Mouse (Mus musculus): ENCODE measurements around the gene Etv6. TPM values are rescaled to one million over a fixed set of nuclear protein-coding genes. Genes with fewer than 3 reads are reported as not detected.

The Etv6 gene
- polyA plus RNA-seq, 1 experiment: 13.5 TPM

DNA sequence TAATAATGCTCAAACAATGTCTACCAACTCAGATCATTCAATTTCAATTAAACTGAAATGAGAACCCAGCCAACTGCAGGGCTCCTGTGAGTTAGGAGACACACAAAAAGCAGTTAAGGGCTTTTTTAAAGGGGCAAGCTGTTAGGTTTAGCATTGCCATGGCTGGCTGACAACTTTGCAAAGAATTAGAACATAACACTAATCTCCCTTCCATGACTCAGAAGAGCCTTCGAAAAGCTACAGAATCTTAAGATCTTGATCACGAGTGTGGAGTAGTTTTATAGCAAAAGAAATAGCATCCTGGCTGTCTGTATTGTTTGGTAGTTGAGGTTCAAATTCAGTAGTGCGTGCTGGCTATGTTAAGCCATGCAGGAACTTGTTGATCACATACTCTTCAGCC, 182.9 kb downstream of the Etv6 start:
- peak; percentile 57 for DNase-seq (ENCODE audit: low read depth)
- TF ChIP-seq CTCF (IDR thresholded peaks at IDR 0.05; ENCODE audit: borderline replicate concordance, extremely low read depth, insufficient read depth, insufficient read length) (no peak), POLR2A (IDR thresholded peaks at IDR 0.05; ENCODE audit: borderline replicate concordance, extremely low read depth, insufficient read depth, insufficient read length, poor library complexity, severe bottlenecking) (no peak)

DNA sequence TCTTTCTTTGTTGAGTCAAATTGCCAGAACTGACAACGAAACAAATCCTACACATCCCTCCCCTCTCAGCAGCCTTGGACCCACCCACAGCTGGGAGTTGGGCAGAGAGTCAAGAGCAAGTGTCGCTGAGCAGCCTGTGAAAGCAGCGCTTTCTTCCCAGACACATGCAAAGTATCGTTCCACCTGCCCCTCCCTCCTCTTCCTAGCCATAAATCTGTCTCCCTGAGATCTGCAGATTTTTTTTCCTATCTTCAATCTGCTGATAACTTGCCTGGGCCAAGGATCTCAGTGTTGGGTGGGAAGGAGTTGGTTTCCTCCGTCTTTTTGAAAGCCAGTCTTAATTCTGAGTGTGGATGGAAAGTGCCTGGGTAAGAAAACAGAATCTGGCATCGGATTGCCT, 183.9 kb downstream of the Etv6 start:
- DNase-seq (ENCODE audit: low read depth): peak; percentile 89
- no peak for TF ChIP-seq POLR2A (IDR thresholded peaks at IDR 0.05; ENCODE audit: borderline replicate concordance, extremely low read depth, insufficient read depth, insufficient read length, poor library complexity, severe bottlenecking)
- no peak for TF ChIP-seq CTCF (IDR thresholded peaks at IDR 0.05; ENCODE audit: borderline replicate concordance, extremely low read depth, insufficient read depth, insufficient read length)

DNA sequence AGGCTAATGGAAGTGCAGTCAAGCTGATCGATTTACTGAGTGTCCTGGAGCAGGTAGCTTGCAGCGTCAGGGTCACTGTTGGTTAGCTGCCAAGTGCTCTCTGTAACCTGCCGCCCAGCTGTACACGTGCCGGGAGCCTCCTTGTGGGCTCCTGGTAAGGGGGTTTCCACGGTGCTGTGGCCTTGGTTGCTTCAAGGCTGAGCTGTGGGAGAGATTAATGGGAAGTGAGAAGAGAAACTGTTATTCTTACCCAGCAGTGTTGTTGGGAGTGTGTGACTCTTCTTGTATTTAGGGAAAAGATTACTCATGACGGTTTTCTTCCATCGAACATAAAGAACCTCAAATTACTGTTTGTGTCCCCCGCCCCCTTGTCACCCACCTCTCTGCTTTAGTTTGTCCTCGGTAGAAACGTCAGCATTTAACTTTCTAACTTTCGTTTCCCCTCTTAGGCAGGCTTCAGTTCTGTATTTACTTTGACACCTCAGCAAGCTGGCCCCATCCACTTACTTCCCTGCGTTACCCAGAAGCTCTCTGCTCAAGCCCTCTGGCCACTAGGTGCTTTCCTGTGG, 184.8 kb downstream of the Etv6 start:
- TF ChIP-seq POLR2A (IDR thresholded peaks at IDR 0.05; ENCODE audit: borderline replicate concordance, extremely low read depth, insufficient read depth, insufficient read length, poor library complexity, severe bottlenecking): no peak
- TF ChIP-seq CTCF (IDR thresholded peaks at IDR 0.05; ENCODE audit: borderline replicate concordance, extremely low read depth, insufficient read depth, insufficient read length): no peak
- DNase-seq (ENCODE audit: low read depth): peak; percentile 42

DNA sequence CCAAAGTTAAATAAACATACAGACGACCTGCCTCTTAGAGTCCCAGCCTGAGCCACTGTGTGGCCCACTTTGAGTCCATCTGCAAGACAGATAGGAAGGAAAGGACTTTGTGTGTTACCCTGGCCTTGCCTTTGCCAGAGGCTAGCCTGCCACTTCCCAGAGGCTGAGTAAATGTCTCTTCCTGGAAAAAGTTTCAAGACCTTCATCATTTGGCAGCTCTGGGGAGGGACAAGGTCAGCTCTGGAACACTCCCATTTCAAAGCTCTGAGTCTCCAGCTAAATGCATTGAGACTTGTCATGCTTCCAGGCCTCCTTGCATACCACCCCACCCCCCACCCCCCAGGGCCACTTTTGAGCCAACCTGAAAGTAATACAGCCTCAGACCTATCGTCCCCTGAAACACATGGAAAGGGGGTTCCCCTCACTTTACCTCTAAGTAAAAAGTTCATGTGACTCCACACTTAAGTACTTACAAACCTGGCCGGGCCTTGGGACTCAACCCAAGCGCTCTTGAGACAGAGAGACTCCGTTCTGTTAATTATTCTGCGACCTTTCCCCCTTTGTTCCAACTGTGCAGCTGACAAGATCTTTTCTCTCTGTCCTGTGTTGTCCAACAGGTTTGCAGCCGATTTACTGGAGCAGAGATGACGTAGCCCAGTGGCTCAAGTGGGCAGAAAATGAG, 186.9 kb downstream of the Etv6 start:
- TF ChIP-seq CTCF (IDR thresholded peaks at IDR 0.05; ENCODE audit: borderline replicate concordance, extremely low read depth, insufficient read depth, insufficient read length): no peak
- peak; percentile 47 for DNase-seq (ENCODE audit: low read depth)

DNA sequence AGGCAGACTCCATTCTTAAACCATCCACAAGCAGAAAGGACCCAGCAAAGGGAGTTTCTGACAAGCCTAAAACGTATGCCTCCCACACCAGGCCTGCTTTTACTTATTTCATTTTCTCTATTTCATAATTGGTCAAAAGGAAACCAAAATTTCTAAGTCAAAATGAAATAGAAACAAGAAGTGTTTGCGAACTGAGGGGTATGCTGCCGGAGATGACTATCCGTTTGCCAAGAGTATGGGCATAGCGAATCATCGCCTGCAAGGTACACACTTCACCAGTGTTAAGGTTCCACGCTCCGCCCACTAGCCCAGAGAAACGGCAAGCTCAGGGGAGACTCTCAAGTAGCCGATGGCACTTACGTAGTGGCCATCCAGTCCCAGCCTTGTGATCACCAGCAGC, 190.1 kb downstream of the Etv6 start:
- no peak for TF ChIP-seq POLR2A (IDR thresholded peaks at IDR 0.05; ENCODE audit: borderline replicate concordance, extremely low read depth, insufficient read depth, insufficient read length, poor library complexity, severe bottlenecking)
- TF ChIP-seq CTCF (IDR thresholded peaks at IDR 0.05; ENCODE audit: borderline replicate concordance, extremely low read depth, insufficient read depth, insufficient read length): no peak
- no peak for DNase-seq (ENCODE audit: low read depth)

DNA sequence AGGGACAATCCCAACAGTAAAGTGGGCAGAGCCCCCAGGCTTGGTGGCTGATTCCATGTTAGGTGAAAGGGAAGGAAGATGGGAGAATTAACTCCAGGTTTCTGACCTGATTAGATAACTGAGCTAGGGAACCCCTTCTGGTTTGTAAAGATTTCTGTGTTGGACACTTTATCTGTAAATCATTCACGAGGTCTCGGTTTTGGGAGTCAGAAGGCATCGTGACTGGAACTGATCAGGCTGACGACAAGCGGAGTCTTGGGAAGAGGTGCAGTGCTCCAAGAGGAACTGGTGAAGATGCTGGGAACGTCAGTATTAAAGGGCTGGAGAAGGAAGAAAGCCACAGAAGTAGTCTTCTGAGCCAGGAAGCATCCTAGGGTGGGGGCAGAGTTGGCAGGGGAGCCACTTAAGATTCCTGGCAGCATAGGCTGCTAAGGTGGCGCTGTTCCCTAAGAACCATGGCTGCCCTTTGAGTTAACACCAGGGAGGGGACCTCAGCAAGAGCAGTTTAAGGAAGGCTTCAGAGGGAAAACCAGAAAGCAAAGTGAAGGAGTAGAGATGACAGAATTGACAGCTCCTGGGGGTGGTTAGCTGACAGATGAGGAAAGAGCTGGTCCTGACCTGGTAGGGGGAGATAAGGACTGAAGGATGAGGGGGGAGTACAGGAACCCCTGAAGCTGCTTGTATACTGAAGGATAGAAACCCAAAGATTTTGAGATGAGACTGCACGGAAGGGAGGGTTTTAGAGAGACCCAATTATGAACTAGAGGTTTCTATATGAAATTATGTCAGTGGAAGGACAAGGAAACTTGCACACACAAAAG, 191.1 kb downstream of the Etv6 start:
- TF ChIP-seq POLR2A (IDR thresholded peaks at IDR 0.05; ENCODE audit: borderline replicate concordance, extremely low read depth, insufficient read depth, insufficient read length, poor library complexity, severe bottlenecking): no peak
- peak; percentile 17 for DNase-seq (ENCODE audit: low read depth)

DNA sequence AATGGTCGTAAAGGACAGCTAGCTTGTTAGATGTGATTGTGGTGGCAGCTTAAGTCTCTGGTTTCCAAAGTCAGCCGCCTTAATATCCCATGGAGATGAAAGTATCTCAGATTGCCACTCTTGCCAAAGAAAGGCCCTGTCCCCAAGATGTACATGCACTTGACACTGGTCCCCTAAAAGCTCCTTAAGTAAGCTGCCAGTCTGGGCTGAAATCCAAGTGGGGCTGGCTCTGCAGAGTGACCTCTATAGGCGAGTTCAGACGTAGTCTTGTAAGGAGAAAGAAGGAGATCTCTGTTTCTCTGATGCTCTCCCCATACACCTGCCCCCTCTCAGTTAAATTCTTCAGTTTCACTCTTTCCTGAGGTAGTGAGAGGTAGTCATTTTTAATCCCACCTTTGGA, 200.8 kb downstream of the Etv6 start:
- DNase-seq (ENCODE audit: low read depth): peak; percentile 57
- TF ChIP-seq POLR2A (IDR thresholded peaks at IDR 0.05; ENCODE audit: borderline replicate concordance, extremely low read depth, insufficient read depth, insufficient read length, poor library complexity, severe bottlenecking) (no peak), CTCF (IDR thresholded peaks at IDR 0.05; ENCODE audit: borderline replicate concordance, extremely low read depth, insufficient read depth, insufficient read length) (no peak)

DNA sequence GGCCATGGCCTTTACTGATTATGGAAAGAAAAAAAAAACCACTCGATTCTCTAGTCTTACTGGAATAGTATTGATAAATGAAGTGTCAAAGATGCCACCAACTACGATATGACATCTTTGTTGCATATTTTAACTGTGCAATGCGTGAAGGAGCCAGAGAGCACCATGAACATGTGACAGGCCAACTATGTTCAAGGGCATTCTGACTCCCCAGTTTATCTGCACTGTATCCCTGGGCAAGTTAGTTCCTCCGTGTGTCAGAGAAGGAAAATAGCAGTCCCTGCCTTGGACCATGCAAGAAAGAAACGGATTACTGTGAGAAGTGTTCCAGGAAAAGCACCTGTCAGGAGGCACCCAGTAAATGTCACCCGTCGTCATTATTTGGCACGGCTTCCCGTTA, 203.0 kb downstream of the Etv6 start:
- TF ChIP-seq CTCF (IDR thresholded peaks at IDR 0.05; ENCODE audit: borderline replicate concordance, extremely low read depth, insufficient read depth, insufficient read length): no peak
- TF ChIP-seq POLR2A (IDR thresholded peaks at IDR 0.05; ENCODE audit: borderline replicate concordance, extremely low read depth, insufficient read depth, insufficient read length, poor library complexity, severe bottlenecking): no peak
- DNase-seq (ENCODE audit: low read depth): no peak

DNA sequence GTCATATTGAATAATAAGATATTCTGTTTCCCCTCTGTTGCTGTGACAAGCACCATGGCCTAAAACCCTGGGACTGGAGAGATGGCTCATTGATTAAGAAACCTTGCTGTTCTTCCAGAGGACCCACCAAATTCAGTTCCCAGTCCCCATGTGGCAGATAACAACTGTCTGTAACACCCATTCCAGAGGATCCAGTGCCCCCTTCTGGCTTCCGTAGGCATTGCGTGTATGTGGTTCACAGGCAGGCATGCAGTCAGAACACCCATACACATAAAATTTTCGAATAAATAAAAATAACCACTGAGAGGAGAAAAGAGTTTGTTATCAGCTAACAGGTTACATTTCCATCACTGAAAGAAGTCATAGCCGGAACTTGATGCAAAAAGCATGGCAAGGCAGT, 205.5 kb downstream of the Etv6 start:
- TF ChIP-seq POLR2A (IDR thresholded peaks at IDR 0.05; ENCODE audit: borderline replicate concordance, extremely low read depth, insufficient read depth, insufficient read length, poor library complexity, severe bottlenecking) (no peak), CTCF (IDR thresholded peaks at IDR 0.05; ENCODE audit: borderline replicate concordance, extremely low read depth, insufficient read depth, insufficient read length) (peak; percentile 28; the same call in 1 of the 2 replicates)
- no peak for DNase-seq (ENCODE audit: low read depth)

DNA sequence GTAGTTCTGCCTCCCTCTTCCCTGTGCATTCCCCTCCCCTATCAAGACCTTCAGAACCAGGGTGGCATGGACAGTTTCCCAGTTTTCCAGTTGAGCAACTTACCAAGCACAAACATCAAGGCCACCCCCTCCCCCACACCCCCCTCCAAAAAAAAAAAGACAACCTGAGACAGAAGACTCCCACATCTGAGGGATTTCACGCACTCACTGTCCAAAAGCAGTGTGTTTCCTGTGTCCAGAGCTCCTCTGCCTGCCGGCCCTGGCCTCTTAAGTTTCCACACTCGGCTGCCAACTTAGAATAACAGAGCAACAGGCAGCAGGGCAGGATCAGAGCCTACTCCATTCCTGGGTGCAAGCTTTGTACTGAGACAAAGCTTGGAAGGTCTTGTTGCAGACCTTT, 207.6 kb downstream of the Etv6 start:
- no peak for DNase-seq (ENCODE audit: low read depth)
- TF ChIP-seq CTCF (IDR thresholded peaks at IDR 0.05; ENCODE audit: borderline replicate concordance, extremely low read depth, insufficient read depth, insufficient read length): no peak
- no peak for TF ChIP-seq POLR2A (IDR thresholded peaks at IDR 0.05; ENCODE audit: borderline replicate concordance, extremely low read depth, insufficient read depth, insufficient read length, poor library complexity, severe bottlenecking)

DNA sequence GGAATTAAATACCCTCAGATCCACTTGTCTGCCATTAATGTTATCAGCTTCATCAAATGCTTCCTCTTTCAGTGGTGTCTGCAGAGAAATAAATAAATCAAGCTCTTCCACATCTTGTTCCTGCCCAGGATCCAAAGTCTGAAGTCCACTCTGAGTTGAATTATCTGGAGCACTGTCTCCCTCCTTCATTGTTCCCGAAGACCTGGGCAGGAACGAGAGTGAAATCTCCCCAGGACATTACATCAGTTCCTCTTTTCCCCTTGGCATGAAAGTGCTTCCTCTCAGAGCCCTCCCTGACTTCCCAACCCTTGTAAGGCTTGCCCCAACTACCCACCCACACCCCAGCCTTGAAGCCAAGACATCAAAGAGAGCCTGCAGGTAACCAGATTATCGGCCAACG, 208.0 kb downstream of the Etv6 start:
- TF ChIP-seq CTCF (IDR thresholded peaks at IDR 0.05; ENCODE audit: borderline replicate concordance, extremely low read depth, insufficient read depth, insufficient read length) (no peak), POLR2A (IDR thresholded peaks at IDR 0.05; ENCODE audit: borderline replicate concordance, extremely low read depth, insufficient read depth, insufficient read length, poor library complexity, severe bottlenecking) (no peak)
- no peak for DNase-seq (ENCODE audit: low read depth)

DNA sequence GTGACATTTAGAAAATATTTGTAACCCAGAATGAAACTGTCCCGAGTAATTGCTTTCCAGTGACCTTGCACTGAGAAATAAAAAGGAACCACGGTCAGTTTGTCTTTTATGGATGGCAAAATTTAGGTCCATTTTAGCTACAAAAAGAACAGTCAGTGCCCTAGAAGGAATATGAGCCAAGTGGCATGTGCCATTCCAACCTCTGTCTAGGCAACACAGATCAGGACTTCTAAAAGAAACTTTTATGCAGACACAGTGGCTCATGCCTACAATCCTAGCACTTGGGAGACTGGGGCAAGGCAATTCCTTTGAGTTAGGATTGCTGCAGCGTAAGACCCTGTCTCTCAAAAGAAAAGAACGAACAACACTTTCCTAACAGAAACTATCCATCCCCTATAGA, 208.6 kb downstream of the Etv6 start:
- no peak for DNase-seq (ENCODE audit: low read depth)
- TF ChIP-seq POLR2A (IDR thresholded peaks at IDR 0.05; ENCODE audit: borderline replicate concordance, extremely low read depth, insufficient read depth, insufficient read length, poor library complexity, severe bottlenecking): no peak
- TF ChIP-seq CTCF (IDR thresholded peaks at IDR 0.05; ENCODE audit: borderline replicate concordance, extremely low read depth, insufficient read depth, insufficient read length): no peak
